Mouse (Mus musculus) granulocyte monocyte progenitor cell, adult 5-6 weeks (primary cell): Measurements from ENCODE around the gene Naga. TPM values are rescaled to one million over a fixed set of nuclear protein-coding genes. Genes with fewer than 3 reads are reported as not detected.

Experiments
- ATAC-seq: replicated peaks from 2 replicates; pipeline ENCODE4 v1.8.0; 2016; ENCODE audit warnings: mild to moderate bottlenecking, moderate TSS enrichment, inconsistent platforms; ENCODE audit not compliant: poor library complexity, severe bottlenecking
- total RNA-seq, 2 experiments: library from RNA; stranded (forward) in 1 of 2; stranded (reverse) in 1 of 2; fragments of 200-712, 200-1000 nt in 1 of 2; fragments of >200 nt in 1 of 2; fragmentation: Nextera tagmentation in 1 of 2; gene quantifications; 2 replicates each; pipeline ENCODE4 v1.2.3; 2014 to 2017

Naga gene
- total RNA-seq, 2 experiments from 2014 or later, result 45.0 to 50.4 TPM

DNA sequence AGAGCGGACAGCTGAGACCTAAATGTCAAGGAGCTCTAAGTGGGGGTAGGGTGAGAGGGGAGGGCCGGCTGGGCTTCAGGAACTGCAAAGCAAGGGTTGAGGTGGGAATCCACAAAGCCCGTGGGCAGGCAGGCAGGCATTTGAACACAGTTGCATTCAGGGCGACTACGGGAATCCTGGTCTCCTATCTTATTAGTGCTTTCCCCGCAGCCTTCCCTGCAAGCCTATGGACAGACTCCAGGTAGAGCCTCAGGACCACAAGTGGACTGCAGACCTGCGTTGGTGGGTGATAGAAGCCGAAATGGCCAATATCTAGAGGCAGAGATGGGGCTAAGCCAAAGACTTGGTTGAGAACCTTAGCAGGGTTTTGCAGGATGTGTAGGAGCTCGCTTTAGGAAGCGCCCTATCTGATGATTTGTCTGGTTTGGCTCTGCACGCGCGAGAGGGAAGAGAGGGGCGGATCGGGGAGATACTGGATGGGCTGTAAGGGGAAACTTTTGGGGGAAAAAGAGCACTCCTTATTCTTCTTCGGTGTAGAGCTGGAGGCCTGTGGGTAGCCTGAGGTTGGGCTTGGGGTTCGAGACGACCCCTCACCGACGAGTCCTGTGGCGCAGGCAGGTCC, 1.8 kb upstream of the Naga start:
- no peak for ATAC-seq

DNA sequence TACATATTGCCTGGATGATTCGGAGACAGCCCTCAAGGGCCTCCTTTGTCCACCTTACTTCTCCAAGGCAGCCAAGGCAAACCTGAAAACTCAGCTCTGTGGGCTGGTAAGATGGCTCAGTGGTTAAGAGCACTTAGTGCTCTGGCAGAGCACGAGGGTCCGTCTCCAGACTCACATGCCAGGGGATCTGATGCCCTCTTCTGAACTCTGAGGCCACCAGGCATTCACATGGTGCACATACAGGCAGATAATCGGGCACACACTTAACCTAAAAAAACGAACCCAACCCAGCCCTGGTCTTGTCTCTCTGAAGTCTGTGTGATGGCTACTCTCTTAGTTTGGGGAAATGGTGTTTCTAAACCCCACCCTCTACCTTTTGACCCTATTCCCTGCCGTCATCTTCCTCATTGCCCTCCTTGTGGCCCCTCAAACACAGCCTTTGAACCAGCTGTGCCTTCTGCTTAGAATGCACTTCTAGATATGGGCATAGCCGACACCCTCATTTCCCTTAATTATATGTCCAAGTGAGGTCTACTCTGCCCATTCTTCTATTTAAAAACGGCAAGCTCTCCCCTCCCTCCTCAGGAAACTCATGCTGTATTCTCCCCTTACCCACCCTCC, 1.0 kb upstream of the Naga start:
- no peak for ATAC-seq

DNA sequence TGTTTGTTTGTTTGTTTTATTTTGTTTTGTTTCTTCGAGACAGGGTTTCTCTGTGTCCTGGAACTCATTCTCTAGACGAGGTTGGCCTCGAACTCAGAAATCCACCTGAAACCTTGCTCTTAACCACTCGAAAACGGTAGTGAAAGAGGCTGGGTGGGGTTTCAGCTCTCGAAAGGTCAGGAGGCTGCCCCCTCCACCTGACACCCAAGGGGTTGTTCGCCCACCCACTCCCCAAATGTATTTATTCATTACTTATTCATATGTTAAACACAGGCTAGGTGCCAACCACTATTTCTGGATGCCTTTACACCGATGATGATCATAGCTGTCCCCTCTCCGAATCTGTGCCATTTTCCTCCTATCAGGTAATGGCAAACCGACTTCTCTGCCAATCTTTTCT, 425 bp upstream of the Naga start:
- ATAC-seq, result no peak

DNA sequence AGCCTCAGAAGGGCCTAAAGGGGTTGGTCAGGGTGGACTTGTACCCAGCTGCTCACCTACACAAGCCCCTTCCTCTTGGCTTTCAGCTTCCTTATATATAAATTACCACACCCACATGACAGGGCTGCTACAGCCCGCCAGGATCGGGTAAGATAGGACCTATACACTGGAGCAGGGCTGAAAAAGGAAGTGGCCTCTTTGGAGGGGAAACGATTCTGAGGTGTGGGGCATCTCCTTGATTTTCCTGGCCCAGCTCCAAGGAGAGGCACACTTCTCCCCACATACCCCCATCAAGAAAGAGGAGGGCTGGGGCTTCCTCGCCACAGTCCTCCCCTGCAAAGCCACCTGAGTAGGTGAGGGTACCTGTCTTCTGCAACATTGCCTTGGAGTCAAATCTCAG, 850 bp downstream of the Naga start:
- peak; percentile 61 for ATAC-seq

DNA sequence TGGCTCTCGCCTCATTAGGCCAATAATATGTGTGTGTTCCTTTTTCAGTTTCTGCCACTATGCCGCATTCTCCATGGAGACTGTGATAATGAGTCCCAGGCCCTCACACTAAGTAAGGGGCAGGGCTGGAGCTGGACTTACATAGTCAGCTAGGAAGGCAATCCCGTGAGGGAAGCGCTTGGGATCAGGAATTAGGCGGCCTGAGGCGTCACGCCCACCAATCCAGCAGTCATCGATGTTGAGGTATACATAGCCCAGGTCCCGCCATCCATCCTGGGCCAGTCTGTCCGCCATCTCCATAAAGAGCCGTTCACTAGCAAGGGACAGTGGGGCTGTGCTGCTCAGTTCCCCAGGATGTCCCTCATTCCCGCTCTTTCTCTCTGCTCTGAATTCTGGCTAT, 2.1 kb downstream of the Naga start:
- no peak for ATAC-seq

DNA sequence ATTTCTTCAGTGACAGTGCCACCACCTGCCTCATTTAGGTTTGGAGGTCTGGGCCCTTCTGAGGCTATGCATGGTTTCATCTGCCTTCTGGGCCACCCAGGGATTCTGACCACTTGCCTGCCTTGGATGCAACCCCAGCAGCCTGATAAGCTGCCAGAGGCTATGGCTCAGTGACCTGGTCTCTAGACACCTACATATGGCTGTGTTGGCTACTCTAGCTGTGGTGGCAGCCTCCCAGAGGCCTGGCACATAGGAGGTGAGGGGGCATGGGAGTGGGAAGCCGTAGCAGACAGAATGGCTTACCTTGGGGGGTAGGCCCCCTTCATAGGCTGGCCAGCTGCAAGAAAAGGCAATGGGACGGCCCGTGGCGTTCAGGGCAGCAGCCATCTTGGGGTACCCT, 3.5 kb downstream of the Naga start:
- no peak for ATAC-seq

DNA sequence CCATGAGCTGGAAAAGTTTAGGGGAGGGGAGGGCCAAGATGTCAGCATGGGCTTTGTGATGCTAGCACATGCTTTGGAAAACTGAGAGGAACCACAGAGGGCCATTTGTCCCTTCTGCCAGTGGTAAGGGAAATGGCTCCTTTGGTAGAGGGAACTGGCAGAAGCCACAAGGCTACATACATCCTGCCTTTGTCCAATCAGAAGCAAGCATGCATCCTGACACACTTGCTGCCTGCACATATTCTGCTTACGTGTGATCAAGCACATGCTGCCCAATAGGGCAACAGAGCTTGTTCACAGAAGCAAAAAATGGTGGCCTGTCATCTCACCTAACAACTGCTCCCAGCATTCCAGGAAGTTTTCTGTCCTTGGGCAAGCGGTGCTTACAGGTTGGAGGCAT, 13.3 kb downstream of the Naga start:
- ATAC-seq, result peak; percentile 78

DNA sequence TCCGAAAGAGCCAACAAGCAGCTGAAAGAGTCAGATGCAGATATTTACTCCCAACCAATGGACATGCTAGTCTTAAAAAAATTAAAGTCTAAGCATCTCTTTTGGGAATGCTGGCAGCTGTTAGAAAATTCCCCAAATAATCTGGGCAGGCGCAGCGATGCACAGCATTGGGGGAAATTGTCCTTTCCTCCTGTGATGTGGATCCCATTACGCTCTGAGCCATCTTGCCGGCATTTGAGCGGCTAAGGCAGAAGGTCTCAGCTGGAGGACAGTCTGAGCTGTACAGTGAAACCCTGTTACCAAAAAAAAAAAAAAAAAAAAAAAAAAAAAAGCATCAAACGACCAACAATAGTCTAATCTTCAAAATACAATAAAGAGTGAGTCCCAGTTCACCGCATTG, 16.5 kb downstream of the Naga start:
- no peak for ATAC-seq

DNA sequence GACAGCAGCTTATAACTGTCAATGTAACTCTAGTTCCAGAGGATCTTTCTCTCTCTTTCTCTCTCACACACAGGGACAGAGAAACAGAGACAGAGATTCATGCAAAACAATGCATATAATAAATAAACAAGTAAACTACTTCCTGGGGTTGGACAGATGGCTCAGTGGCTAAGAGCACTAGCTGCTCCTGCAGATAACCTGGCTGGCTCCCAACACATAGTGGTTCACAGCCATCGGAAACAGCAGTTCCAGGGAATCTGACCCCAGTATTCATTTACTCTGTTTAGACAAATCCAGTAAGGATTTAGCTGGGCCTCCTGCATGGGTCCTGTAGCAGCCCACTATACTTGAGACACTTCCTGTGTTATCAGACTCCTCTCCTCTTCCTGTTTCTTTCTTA, 19.1 kb downstream of the Naga start:
- ATAC-seq, result no peak; the same call in 1 of the 2 replicates

DNA sequence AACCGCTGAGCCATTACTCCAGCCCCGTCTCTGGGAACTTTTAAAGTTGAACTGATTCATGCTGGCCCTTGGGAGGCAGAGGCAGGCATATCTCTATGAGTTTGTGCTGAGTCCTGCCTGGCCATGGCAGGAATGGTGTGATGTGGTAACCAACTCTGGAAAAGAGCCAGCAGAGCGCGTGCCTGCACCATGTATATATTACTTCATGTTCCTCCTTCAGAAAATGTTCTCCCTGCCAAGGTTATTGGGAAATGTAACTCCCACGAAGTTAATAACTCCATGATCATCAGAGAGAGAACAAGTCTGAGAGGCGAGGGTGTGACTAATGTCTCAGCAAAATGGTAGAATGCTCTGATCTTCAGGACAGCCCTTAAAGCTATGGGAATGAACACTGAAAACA, 20.9 kb downstream of the Naga start:
- ATAC-seq, result peak; percentile 81

DNA sequence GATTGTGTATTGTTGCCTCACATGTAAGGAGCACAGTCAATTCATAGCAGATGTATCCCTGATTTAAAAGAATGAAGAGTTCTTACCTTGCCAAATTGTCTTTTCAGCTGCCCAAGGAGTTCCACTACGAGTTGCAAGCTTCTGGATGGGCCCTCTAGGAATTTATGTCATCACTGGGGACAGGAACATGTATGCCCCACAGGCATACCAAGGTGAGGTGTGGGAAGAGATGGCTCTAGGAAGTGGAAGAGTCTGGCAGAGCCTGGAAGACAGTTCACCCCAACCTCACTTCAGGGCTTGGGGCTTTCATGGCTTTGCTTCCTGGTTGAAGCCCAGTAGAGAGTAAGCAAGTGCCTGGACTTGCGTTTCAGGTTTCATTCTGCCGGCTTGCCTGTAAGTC, 30.3 kb downstream of the Naga start:
- ATAC-seq, result no peak

DNA sequence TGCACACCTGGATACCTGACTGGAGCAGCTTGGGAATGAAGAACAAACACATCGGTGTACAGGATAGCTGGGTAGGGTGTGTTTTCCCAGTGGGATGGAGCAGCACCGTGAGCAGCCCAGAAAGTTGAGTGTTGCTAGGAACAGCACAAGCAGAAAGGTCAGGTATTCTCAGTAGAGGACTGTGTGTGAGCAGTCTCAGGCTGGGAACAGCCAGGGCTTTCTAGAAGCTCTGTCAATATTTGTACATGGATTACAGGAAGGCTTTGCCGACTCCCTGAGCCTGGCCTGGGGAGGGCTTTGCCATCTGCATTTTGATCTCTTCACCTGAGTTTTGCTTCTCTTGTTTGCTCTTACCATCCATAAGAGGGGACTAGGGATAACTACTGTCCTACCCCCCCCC, 31.6 kb downstream of the Naga start:
- ATAC-seq, result no peak

DNA sequence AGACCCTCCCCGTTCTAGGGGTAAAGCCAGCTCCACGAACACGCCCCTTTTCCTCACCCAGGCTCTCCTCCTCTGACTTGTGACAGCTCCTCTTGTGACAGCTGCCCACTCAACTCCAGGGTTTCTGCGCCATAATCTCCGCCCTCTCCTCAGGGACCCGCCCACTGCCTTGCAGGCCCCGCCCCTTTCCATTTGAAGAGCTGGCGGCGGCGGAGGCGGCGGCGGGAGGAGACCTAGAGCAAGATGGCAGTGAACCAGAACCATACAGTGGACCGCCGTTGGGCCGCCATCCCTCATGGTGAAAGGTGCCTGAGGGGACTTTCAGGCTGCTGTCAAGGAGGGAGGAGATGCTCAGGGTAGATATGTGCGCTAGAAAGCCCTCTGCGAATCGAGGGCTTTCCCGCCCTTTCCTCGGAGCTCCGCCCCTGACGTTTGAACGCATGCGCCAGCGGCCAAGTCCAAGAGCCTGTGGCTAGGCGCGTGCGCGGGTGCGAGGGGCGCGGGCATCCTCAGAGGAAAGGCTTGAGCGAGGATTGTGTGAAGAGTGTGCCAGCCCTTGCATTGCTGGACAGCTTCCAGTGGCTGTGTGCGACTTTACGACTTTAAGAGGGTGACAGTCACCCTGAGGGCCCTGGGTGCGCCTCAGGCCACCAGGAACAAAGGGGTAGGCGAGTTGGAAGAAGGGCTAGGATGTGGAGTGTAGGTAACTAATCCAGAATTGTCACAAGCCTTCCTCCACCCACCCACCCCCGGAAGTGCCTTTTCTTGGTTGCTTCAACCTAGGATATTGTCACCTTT, 39.8 kb downstream of the Naga start, which contains the start of gene Wbp2nl:
TSS of gene Wbp2nl (plus strand) at position 191 of the 798 bp plus-strand sequence.
- ATAC-seq, result no peak

DNA sequence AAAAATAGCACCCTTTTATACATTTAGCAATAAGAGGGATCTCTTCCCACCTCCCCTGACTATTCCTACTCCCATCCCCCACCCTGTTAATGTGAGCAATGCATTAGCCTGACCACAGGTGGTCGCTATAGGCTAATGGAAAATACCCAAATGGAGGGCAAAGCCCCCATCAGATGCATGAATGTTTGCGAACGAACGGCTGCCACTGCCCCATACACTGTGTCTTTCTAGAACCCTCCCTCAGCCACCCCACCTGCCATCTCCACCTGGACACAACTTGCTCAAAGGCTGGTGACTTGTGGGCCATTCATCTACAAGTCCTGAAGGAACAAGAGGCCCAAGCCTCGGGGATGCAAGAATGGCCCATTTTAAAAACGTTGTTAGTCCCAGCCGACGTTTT, 44.7 kb downstream of the Naga start:
- peak; percentile 55; the same call in 1 of the 2 replicates for ATAC-seq

DNA sequence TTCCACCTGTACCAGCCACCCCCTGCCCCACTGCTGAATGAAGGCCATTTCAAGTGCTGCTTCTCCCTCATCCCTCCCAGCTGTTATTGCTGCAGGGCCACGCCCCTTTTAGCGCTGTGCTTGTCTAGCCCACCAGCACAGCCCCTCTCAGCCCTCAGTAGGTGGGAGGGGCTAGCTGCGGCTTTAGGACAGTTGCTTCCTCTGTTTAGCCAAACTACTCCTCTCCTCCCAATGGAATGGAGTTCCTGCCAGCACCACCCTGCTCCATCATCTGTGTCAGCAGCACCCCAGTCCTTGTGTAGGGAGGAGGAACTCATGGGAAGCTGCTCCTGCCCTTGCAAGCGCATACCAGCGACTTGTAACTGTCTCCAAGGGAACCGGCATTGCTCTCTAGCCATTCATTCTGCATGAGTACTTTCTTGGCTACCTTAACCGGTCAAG, 45.4 kb downstream of the Naga start:
- ATAC-seq, result peak; percentile 52

DNA sequence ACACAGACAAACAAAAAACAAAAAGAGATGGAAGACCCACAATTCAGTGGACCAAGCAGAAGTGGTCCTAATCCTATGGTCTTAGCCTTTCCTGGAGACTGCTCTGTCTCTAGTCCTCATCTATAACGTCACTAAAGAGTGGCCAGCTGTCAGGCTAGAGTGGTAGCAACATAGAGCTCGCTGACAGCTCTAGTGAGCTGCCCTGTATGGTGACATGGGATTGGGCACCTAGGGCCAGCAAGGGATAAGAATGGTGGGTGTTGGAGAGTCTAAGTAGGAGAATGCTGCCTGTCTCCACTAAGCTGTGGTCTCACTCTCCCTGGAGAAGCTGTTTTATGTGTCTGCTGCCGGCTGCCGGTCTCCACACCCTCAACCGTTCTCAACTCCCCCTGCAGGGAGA, 45.9 kb downstream of the Naga start:
- ATAC-seq, result no peak

DNA sequence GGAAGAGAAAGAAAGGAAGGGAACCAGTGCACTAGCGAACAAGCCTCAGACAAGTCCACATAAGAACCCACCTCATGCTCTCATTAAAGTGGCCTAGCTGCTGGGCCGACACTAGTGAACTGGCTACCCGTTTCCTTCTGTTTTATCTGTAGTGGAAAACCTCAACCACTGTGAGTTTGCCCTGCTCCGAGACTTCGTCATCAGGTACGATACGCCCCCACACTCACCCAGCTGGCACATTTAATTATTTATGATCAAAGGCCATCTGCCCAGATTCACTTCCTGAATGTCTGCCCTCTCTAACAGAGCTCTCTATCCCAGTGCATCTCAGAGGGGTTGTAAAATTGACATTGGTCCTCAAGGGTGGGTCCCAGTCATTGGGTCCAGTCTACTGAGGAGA, 48.5 kb downstream of the Naga start:
- ATAC-seq, result no peak

DNA sequence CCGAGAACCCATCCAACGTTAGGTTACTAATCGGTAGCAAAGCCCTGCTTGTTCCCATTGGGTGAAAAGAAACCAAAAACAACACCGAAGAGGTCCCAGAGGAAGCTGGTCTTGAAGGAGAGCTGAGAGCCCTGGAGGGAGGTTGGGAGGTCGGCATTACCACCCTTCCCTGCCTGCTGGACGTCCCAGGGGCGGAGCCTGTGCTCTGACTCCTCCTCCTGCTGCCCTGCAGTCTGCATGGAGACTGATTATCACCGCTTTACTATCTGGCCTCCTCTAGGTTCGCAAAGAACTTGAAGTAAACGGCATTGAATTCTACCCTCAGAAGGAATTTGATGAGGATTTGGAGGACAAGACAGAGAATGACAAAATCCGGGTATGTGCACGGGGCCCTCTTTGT, 52.6 kb downstream of the Naga start:
- 0 out of 2 replicates have a peak, but pooled peaks have one; percentile 33 for ATAC-seq

DNA sequence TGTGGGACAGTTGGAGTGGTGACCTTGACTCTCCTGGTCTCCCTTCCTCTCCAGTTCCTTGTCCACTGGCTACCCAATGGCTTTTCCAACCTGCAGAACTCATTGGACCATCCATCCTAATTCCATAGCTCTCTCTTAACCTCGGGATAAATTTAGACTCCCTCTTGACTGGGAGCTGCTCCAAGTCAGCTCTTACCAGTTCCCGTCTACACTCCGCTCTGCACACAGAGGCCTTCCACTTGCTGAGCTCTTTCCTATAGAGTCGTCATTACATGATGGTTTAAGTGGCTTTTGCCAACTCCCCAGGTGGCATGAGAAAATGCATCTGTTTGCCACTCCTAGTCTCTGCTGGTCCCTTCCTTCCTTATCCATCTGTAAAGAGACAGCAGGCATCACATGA, 58.1 kb downstream of the Naga start:
- no peak for ATAC-seq
